Mouse (Mus musculus): ENCODE measurements at regions not wholly inside any gene's neighbourhood (a gene's known extent, or its start where the extent isn't known, plus 50 kb on each side); places are given as distances from the start of the nearest gene placed in this dataset.

DNA sequence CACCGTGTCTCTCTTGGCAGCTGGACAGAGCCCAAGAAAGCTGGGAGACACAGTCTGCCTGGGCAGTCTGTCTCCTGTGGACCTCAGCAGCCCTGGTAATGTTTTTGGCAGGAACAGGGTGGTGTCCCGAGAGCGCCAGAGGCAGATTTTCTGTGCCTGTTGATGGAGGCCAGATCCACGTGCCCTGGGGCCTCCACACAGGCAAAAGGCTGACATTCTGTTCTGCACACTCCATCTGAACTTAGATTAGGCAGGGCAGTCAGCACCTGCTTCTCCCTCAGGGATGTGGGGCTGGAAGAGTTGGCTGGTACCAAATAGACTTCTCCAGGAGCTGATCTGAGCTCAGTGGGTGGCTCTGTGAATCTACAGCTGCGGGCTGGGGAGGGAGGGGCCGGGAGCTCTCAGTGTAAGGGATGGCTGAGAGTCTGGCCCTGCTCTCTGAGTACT lies 83.8 kb downstream of the Gadd45g start:
- ATAC-seq (replicated peaks; ENCODE audit: poor library complexity) = no peak

DNA sequence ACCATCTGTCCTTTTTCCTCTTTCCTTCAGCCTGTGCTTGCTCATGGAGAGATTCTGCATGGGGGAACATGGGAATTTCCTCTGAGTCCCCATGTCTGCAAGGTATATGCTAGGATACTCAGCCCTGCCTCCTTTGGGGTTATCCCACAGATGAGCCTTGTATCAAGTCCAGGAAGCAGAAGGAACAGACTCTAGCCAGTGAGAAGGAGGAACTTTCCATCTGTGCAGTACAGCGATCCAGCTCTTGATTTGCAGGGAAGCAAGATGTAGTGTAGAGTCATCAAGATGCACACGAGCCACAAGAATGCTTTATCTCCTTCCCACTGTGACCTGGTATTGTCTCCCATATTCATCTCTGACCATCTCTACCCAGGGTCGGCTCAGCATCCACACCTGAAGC lies 84.5 kb downstream of the Gadd45g start:
- no peak for ATAC-seq (replicated peaks; ENCODE audit: poor library complexity)

DNA sequence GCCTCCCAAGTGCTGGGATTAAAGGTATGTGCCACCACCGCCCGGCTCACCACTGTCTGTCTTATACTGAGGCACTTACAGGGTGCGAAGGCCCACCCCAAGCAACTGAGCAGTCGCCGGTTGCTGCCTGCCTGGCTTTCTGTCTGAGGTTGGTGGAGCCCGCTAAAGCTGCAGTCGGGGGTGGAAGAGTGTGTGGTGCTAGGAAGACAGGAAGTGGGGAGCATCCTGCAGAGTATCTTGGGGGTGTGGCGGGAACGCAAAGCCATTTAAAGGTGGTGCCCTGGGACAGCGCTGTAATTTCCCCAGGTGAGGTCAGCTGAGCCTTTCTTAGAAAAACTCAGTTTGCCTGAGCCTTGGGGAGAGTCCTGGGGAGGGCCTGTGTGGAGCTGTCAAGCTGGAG lies 89.3 kb downstream of the Gadd45g start:
- ATAC-seq (replicated peaks; ENCODE audit: poor library complexity) = no peak

DNA sequence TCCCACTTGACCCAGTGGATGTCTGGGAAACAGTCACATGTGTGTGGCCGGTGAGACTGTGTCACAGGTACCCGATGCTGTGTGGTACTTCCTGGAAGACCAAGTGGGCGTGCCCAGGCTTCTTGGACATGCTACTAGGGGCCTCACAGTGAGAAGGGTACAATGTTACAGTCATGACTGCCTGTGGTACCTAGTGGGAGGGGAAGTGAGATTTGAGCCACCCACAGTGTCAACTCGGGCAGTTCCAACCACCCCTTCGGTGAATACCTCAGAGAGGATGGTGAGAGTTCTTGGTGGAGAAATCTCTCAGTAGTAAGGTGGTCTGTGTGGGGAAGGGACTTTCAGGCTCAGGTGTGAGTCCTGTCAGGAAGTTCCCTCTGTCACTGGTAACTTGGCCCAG lies 90.0 kb downstream of the Gadd45g start:
- ATAC-seq (replicated peaks; ENCODE audit: poor library complexity) = no peak

- no peak for ATAC-seq (replicated peaks; ENCODE audit: poor library complexity)
These were observed 91.4 kb downstream of the Gadd45g start for GRCm38 (mm10) chr13:51937898-51938297.

GRCm38 (mm10) chr13:51939262-51939661 lies 92.8 kb downstream of the Gadd45g start:
- peak; percentile 52; the same call in 1 of the 2 replicates for ATAC-seq (replicated peaks; ENCODE audit: poor library complexity)

GRCm38 (mm10) chr13:51939715-51940114 lies 93.2 kb downstream of the Gadd45g start:
- ATAC-seq (replicated peaks; ENCODE audit: poor library complexity) = no peak

DNA sequence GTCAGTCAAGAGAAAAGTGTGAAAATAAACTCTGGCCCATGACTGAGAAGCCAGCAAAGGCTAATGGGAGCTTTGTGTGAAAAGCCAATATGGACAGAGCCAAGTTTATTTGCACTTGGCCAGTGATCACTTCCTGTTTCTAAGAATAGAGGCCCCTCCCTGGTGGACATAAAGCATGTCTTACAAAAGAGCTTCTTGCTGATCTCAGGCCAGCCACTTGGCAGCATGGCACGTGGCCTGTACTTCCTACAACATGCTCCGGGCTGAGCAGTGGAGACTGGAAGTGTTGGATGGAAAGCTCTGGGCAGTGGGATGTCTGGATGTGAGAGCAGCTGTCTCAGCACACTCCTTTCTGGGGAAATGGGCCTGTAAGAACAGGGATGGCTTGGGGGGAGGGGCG lies 99.7 kb downstream of the Gadd45g start:
- ATAC-seq (replicated peaks; ENCODE audit: poor library complexity) = peak; percentile 88

GRCm38 (mm10) chr13:51948896-51949295 lies 102.4 kb downstream of the Gadd45g start:
- ATAC-seq (replicated peaks; ENCODE audit: poor library complexity) = no peak

- peak; percentile 24; the same call in 1 of the 2 replicates for ATAC-seq (replicated peaks; ENCODE audit: poor library complexity)
These were observed 105.1 kb downstream of the Gadd45g start for GRCm38 (mm10) chr13:51951506-51952038.

DNA sequence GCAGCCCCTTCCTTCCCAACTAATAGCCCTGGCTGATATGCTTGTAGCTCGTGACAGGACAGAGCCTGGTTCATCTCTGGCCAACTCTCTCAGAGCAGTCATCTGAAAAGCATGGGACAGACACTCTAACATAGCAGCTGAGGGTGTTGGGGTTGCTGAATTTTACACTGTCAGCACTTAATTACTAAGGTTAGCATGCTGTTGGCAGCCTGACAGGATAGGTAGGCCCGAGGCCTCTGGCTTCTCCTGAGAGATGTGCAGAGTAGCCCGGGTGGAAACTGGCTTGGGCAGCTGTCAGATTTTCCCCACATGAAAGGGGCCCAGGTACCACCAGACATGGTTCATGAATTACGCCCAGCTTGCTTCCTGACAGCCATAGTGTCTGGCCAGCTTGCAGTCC lies 106.6 kb downstream of the Gadd45g start:
- no peak for ATAC-seq (replicated peaks; ENCODE audit: poor library complexity)

- ATAC-seq (replicated peaks; ENCODE audit: poor library complexity) = no peak
These were observed 107.1 kb downstream of the Gadd45g start for GRCm38 (mm10) chr13:51953569-51953968.

GRCm38 (mm10) chr13:51957101-51957500 lies 110.6 kb downstream of the Gadd45g start:
- no peak for ATAC-seq (replicated peaks; ENCODE audit: poor library complexity)

GRCm38 (mm10) chr13:51959591-51959990 lies 113.1 kb downstream of the Gadd45g start:
- ATAC-seq (replicated peaks; ENCODE audit: poor library complexity) = no peak

GRCm38 (mm10) chr13:51960262-51960661 lies 113.8 kb downstream of the Gadd45g start:
- no peak for ATAC-seq (replicated peaks; ENCODE audit: poor library complexity)

GRCm38 (mm10) chr13:51962191-51962611 lies 115.7 kb downstream of the Gadd45g start:
- ATAC-seq (replicated peaks; ENCODE audit: poor library complexity) = no peak

DNA sequence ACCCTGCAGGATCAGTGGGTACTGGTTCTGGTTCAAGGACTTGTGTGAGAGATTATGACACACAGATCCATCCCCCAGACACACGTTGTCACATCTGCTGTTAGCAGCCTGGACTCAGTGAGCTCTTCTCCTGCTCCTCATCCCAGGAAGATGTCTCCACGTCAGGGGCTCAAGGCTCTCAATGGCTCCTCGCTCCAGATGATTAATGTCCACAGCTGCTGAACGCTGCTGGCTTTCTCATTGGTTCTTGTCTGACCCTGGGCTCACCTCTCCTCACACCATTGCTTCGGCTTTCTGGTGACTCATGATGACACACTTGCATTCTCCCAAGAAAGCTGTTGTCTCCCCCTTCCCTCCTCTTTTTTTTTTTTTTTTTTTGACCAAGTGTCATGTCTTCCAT lies 116.2 kb downstream of the Gadd45g start:
- ATAC-seq (replicated peaks; ENCODE audit: poor library complexity) = no peak

GRCm38 (mm10) chr13:51963966-51964365 lies 117.5 kb downstream of the Gadd45g start:
- peak; percentile 22; the same call in 1 of the 2 replicates for ATAC-seq (replicated peaks; ENCODE audit: poor library complexity)

DNA sequence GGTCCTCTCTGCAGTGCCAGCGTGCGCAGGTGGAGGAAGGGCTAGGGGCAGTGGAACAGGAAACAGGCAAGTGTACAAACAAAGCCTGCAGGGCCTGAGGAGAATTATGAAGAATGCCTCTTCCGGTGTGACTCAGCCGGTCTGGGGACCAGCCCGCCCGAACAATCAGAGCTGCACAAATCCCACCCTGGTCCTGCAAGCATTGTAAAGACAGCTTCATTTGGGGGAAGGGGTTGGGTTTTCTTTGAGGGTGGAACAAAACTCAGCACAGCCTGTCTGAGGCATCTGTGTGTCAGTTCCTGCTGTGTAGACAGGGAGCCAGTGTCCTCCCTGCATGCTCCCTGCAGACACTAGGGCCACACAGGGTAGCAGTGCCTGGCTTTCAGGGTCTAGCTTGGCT lies 117.9 kb downstream of the Gadd45g start:
- peak; percentile 74 for ATAC-seq (replicated peaks; ENCODE audit: poor library complexity)

- ATAC-seq (replicated peaks; ENCODE audit: poor library complexity) = no peak
These were observed 118.4 kb downstream of the Gadd45g start for GRCm38 (mm10) chr13:51964921-51965320.

- ATAC-seq (replicated peaks; ENCODE audit: poor library complexity) = no peak
These were observed 121.6 kb downstream of the Gadd45g start for GRCm38 (mm10) chr13:51968103-51968502.

DNA sequence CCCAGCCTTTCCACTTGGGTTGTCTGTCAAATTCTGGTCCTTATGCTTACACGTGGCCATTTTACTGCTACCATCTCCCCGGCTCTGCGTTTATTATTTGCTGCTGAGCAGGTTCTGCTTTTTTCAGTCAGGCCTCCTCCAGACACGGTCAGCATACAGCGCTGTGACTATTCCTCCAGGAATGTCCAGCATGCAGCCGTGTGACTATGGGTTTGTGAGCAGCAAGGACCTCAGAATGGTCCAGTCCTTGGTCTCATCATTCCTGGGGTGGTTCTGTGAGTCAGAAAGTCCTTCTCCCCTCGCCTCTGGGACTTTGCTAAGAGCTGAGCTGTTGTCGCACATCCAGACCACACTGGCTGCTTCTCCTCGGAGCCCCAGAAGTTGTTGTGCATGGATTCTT lies 122.3 kb downstream of the Gadd45g start:
- ATAC-seq (replicated peaks; ENCODE audit: poor library complexity) = no peak

DNA sequence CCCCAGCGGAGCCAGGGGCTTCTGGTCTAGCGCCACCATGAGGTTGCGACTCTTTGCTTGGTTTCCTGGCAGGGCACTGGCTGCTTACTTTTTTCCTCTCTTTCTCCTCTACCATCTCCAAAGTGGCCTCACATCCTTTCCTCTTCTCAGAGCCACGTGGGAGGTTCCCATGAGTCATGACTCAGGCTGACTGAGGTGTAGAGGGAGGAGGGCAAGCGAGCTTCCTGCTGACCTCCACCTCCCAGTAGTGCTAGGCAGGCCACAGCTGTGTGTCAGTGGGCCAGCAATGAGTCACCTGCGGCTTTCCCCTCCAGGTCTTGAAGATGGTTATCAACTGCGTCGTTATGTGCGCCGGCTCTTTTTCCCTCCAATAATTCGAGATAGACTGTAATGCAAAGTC lies 123.6 kb downstream of the Gadd45g start:
- peak; percentile 55 for ATAC-seq (replicated peaks; ENCODE audit: poor library complexity)
